Mouse (Mus musculus) adrenal gland, adult (tissue): ENCODE measurements around the gene Myom1.
A peak's percentile ranks its signal among the peaks of the same experiment; 100 is the strongest.

ENCODE experiments used
- DNase-seq, 2 experiments: peaks; one replicate each; pipeline ENCODE4 v3.0.0; 2022 to 2023; ENCODE audit warnings: low spot score in 1 of 2; ENCODE audit not compliant: inconsistent age in 2 of 2

Myom1 gene

DNA sequence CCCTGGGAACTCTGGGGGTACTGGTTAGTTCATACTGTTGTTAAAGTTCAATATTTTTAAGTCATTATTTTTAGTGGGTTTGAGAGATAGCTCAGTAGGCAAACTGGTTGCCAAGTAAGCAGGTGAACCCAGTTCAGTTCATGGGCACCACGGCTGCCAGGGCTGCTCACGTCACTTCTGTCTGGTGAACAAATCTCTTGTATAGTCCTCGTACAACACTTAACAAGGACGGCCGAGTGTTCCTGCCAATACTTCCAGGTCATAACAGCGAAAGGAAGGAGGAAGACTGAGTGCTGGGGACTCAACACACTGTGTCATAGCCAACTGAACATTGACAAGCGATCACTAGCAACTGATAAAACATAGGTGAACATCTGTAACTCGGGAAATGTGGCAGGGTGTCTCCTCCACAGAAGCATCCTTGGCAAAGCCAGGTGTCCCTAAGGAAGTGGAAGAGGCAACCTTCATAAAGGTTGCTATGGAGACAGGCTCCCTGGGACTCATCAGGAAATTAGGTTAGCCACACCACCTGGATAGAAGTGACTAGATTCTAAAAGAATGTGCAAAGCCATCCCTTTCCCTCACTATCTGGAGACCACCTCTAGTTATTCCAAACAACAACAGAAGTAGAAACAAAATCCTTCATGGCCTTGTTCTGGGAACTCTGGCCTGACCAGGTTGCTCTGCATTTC, 52.9 kb downstream of the Myom1 start:
- DNase-seq: no peak

DNA sequence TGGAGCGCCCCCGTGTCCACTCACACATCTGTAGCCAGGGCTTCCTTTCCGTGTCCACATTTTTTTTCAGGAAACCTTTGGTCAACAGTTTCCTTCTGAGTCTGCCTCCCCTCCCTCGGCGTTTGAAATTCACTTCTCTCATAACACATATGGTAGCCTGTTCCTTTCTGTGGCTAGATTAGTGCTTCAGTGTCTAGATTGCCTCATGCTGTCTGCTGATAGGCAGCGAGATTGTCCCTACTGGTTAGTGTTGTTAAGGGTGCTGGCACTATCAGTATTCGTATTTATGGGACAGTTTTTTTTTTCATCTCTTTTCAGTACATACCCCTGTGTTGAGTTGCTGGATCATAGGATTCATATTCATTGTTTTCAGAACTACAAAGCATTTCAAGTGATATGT, 54.0 kb downstream of the Myom1 start:
- DNase-seq: no peak

DNA sequence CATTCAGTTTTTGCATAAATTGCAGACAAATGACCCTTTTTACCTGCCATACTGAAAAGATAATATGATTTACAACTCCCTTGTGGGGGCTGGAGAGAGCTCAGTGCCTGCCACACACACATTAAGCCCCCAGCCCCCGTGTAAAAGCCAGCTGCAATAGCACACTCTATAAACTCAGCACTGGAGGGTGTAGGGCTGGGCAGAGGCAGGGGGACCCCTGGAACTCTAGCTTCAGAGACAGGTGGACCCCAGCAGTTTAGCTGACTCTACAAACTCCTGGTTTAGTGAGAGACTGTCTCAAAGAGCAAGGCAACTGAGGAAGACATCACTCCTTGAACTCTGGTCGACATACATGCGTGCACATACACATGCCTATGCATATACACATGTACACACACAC, 55.3 kb downstream of the Myom1 start:
- DNase-seq: no peak

DNA sequence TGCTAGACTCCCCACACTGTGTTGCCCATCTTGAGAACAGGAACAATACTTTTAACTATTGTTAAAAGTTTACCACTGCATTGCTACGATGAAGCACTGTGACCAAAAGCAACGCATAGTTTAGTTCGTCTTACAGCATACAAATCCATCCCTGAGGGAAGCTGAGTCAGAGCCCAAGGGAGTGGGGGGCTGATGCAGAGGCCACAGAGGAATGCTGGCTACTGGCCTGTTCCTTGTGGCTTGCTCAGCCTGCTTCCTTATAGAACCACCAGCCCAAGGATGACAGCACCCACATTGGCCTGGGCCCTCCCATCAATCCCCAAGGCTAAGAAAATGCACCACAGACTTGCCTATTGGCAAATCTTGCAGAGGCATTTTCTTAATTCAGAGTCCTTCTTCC, 56.8 kb downstream of the Myom1 start:
- no peak for DNase-seq

DNA sequence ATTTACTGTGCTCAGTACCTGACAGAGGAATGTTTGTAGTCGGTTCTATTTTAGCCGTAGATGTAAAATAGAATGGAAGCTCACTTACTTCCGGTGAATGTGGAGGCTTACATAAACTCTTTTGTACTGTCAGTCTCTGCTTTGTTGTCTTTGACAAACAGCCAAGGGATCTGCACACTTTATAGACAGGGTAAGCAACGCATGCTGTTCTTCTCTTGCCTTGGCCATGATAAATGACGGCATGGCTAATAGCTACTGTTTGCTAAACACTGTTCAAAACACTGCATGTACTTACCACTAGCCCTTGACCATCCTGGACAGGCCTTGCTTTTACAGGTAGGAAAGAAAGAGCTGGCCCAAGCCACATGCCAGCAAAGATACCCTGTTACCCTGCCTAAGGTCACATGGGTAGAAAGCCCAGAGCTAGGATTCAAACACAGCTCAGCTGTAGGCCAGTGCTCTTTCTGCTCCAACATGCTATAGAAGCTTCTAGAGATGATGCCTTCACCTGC, 59.7 kb downstream of the Myom1 start:
- no peak for DNase-seq

DNA sequence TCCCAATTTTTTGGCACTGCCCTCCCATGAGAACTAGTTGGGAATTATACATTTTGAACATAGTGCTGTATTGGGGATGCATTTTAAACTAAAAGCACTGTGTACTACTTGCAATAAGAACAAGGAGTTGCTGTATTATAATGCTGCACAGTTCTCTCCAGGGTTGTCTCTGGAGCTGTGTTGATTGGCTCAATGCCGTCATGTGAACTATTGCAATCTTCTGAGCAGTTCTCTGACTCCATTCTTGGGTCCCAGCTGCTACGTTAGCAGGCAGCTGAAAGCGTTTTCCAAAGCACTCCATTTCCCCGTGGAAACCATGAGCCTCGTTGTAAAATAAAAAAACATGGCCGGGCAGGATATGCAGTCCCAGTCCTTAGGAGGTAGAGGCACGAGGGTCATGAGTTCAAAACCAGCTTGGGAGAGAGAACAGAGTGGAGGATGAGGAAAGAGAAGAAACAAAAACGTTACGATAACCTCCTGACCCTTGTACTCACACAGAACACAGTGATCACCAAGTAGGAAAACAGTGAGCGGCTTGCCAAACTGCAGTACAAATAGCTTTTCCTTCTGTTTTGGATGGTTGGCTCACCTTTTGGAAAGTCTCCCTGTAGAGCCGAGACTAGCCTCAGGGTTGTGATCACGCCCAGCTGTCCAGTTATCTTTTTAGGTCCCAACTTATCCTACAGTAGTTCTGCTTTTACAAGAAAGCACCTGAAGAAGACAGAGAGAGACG, 60.6 kb downstream of the Myom1 start:
- no peak for DNase-seq

DNA sequence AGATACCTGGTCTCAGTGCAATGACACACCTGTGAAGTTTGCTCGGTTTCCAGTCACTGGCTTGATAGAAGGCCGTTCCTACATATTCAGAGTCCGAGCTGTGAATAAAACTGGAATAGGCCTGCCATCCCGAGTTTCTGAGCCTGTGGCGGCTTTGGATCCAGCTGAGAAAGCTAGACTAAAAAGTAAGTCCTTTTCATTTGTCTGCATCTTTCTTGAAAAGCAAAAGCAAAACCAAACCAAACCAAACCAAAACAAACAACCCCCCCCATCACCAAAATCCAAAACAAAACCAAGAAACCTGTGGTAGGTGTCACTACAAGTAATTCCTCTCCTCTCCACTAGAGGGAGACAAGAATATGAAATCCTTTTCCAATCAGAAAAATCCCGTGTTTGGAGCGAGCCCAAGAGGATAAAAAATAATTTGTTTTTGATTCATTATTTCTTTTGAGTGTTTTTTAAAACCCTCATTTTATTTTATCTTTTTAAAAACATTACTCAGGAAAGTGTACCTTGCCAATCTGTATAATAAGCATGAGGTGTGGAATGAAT, 62.1 kb downstream of the Myom1 start:
- peak in 1 of 2 experiments; percentile 53 for DNase-seq

DNA sequence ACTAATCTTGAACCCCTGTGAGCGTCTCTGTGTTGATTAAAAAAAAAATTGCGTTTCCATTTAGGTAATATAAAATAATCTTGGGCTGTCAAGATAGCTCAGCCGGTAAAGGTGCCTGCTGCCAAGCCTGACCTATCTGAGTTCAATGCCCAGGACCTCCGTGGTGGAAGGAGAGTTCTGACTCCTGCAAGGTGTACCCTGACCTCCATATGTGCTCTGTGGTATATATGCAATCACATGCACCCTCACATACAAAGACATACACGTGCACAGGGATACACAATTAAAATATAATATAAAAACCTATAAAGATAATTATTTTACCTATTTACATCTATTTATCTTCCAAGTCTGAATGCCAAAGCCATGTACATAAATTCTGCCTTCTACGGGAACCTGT, 62.7 kb downstream of the Myom1 start:
- no peak for DNase-seq

DNA sequence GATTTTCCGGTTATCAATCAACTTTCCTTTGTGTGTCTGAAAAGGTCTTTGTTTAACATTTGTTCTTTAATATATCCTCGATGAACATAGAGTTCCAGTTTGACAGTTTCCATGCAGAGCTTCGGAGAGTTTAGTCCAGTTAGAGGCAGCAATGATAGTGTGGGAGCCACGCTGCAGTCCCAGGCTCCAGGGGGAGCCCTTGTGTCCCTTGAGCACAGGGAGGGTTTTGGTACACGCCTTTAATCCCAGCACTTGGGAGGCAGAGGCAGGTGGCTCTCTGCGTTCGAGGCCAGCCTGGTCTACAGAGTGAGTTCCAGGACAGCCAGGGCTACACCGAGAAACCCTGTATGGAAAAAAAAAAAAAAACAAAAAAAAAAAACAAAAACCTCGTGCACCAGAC, 66.7 kb downstream of the Myom1 start:
- peak in 1 of 2 experiments; percentile 37 for DNase-seq

DNA sequence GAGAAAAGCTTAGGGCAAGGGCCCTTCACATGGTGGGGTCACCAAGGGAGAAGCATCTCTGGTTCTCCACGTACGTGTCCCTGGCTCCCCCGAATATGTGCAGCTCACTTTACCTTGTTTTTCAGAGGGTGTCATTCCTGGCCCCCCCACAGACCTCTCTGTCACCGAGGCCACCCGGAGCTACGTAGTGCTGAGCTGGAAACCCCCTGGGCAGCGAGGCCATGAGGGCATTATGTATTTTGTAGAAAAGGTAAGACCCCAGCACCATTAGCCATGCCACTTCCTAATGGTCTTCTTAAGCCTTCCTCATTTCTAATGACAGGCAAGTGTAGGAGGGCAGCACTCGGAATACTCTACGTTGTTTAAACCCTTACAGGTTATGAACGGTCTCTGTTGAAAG, 69.5 kb downstream of the Myom1 start:
- DNase-seq: no peak

DNA sequence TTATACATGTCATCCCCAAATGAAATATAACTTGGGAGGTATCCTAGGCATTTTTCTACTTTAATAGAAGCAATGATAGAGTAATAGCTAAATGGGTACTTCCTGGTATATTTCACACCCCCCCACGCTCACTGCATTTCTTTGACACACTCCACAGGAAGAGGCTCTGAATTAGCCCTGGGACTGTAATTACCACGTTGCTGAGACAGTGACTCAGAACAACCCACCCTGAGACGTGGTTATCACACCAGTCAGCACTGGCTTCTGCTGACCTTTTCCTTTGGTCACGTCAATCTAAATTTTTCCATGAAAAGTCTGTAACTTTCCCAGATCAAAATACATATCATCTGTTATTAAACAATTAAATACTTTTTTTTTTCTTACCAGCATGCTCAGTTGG, 72.0 kb downstream of the Myom1 start:
- DNase-seq: no peak

DNA sequence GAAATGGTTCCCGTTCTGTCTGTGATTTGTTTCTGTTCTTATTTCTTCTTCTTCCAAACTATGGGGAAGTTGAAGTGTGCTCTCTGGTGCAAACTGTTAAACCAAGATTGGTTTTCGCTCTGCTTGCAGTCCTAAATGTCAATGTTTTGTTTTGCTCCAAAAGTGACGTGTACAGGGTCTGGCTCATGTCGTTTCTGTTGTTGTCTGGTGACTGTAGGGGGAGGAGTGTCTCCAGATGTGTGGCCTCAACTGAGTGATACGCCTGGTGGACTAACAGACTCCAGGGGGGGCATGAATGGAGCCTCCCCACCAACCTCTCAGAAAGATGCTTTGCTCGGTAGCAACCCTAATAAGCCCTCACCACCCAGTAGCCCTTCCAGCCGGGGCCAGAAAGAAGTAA, 79.6 kb downstream of the Myom1 start:
- DNase-seq: peak in 1 of 2 experiments; percentile 25

DNA sequence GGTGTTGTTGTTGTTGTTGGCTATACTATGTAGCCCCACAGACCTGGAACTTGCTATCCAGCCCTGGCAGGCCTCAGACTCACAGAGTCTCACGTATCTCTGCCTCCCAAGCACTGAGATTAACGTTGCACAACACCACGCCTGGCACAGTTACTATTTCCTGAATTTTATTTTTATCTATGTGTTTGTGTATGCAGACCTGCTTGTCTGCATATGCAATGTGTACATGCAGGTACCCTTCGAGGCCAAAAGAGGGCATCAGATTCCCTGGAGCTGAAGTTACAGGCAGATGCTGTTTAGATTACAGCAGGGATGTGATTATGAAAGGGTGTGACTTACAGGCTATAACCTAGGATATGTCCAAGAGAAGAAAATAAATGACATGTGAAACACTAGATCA, 84.5 kb downstream of the Myom1 start:
- DNase-seq: peak in 1 of 2 experiments; percentile 42

DNA sequence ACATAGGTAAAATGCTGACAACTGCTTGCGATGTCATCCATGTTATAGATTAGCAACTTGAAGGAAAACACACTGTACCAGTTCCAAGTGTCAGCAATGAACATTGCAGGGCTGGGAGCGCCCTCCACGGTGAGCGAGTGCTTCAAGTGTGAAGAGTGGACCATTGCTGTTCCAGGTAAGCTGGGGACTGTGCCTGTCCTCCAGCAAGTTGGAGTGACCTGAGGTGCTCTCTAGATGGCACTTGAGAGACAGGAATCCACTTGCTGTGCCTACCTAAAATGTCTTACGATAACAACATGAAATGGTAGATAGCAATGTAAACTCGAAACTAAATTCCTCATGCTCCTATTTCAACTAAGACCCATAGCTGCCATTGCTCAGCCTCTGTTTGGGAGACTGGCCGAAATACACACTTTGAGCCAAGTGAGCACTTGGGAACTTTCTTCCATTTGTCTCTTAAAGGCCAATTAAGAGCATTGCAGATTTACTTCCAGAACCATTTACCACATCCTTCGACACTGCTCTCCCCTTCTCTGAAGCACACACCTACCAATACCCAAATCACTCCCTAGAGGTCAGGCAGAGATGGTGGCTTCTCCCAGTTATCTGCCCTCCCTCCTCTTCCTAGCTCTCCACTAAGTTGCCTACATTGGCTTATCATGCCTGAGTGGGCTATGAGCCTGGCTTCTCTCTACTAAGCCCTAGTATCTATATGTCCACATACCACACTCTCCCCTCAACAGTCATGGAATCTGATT, 85.1 kb downstream of the Myom1 start:
- DNase-seq: no peak

DNA sequence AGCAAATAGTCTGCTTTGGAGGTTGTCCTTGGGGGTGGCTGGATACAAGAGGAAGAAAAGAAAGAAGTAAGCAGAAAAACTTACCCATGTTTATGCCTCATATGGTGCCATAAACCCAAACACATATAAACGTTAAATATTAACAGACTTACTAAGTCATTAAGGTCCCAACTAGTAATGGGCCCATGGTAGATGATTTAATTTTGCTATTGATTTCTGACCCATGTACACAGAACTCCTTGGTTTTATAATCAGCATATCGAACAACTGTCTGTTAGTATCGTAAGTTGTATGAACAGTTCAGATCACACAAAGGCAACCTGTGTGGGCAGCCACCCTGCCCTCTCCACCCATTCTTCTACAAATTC, 85.7 kb downstream of the Myom1 start:
- no peak for DNase-seq

DNA sequence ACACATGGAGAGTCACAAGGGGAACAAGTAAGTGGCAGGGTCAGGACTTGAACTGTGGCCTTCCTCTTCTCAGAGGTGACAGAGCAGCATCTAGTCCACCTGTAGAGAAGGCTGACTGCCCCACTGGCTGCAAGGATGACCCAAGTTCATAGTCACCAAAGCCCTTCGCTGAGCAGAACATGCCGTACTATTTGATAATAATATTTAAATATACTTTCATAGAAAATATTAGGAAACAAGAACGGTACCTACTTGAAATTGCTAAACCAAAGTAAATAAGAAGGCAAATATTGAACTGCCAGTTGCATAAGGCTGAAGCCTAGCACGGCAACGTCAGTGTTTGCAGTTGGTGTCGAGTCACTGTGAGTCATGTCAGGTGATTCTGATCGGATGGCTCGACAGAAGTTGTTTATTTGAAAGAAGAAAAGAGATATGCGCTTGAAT, 86.6 kb downstream of the Myom1 start:
- DNase-seq: no peak

DNA sequence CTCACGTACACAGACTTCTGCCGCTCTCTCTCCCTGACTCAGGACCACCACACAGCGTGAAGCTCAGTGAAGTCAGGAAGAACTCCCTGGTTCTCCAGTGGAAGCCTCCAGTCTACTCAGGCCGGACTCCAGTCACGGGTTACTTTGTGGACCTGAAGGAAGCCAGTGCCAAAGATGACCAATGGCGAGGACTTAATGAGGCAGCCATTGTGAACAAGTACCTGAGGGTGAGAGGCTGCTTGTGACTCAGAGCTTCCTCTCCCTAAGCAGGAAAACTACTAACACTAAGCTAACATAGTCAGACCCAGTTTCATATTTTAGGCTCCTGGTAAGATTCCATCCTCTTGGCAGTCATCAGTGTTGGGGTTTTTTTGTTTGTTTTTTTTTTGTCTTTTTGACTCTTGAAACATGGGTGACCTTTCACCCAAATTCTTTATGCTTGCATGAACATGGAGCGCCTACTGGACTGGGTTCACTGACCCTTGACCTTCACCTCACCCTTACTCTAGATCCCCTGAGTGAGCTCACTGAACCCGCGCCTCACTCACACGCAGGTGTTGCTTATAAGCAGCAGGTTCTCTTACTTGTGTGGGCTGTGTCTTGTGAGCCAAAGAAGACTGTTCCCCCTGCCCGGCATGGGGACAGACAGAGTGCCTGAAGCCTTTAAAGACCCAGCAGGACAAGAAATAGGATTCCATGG, 87.5 kb downstream of the Myom1 start:
- DNase-seq: no peak

DNA sequence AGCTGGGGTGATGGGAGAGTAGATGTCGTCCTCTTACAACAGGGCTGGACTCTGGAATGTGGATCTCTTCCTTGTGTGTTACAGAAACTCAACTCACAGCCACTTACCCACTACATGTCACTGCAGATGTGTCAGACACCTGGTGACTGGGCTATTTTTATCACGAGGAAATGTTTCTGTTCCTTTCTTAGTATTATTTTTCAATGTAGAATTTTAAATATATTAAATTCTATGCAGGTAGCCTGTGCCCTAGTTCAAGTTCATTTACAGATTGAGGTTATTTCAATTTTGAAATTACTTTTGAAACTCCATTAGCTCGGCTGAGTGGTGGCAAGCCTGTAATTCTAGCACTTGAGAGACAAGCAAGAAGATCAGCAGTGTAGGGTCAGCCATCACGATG, 88.6 kb downstream of the Myom1 start:
- no peak for DNase-seq

DNA sequence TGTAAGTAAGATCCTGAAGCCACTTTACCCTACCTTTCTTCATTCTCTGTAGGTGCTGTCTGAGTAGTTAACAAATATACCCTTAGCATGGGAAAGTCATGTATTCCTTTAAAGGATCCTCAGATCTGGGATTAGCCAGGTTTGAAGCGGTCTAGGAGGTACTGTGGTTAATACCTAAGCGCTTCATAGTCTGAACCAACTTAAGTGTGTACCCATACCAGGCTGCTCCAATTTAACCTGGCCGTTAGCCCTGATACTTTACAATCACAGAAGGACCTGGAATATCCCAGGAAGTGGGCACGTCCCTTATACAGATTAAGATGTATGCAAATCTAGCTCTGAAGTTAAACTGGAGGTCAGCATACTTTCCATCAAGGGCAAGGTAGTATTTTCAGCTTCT, 89.9 kb downstream of the Myom1 start:
- no peak for DNase-seq

DNA sequence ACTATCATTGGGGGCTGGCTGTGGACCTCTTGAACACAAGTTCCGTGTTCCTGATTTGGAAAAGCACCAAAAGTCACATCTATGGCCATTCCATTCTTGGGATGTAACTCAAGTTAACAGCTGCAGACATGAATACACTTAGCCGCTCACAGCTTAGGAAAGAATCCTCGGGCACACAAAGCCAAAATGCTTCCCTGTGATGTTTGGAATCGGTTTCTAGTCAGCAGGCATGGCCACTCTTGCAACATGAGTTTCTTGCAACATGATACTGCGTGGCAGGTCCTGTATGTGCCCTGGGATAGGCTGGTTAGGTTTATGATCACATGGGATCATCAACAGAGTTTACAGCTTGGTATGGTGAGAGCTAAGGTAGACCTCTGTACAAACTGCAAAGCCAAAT, 91.4 kb downstream of the Myom1 start:
- no peak for DNase-seq

DNA sequence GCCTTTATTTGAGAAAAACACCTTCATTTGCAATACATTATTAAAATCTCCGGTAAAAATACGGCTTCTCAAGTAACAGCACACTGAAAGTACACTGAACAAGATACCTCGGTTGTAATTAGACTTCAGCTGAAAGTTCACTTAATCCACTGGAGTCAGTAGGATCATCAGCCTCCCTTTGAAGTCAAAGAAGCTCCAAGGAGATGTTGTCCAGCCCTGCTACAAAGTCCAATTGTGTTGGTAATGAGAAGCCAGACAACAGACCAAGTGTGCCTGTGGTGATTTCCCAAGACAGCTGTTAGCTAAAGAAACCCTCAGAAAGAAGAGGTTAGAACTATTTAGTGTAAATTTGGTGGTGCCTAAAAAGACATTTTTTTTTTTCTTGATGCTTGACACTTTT, 92.0 kb downstream of the Myom1 start:
- DNase-seq: no peak
